Mouse (Mus musculus) layer of hippocampus, postnatal 14 days (tissue): Measurements from ENCODE around the gene Fam84b. TPM values are rescaled to one million over a fixed set of nuclear protein-coding genes. Genes with fewer than 3 reads are reported as not detected.

Experiments
- DNase-seq, 2 experiments: peaks; one replicate each; pipeline ENCODE4 v3.0.0; 2021 to 2022; ENCODE audit warnings: low spot score in 2 of 2, mixed read lengths in 1 of 2
- total RNA-seq, 2 experiments: library from RNA; stranded (reverse); gene quantifications; 2 replicates each; pipeline ENCODE4 v1.2.3; 2021

Gene Fam84b
- total RNA-seq, 2 experiments from 2014 or later, result 10.8 to 14.9 TPM

- no peak for DNase-seq
Measured at GRCm38 (mm10) chr15:60833476-60834218, 19.9 kb downstream of the Fam84b start.

- no peak for DNase-seq
Measured at GRCm38 (mm10) chr15:60832586-60832985, 21.0 kb downstream of the Fam84b start.

GRCm38 (mm10) chr15:60826226-60826625 is 27.4 kb downstream of the Fam84b start:
- no peak for DNase-seq

DNA sequence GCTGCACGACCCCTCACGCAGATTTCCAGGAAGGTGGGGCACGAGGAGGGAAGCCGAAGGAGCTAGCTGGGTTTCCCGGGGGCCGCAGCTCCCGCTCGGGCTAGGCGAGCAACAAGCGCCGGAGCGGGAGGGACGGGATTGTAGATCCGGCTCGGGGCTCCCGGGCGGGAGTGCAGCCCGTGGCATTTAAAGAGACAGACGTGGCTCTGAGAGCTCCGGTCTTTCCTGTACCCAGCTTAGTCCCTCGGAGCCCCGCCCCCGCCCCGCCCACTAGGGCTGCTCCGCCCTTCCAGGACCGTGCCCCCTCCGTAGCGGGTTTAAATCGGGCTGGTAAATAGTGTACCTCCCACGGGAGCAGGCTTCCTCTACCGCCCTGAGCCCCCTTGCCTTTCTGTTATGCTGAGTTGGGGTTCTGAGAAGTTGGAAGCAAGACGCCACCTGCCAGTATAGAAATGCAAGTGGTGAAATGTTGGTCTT is 28.8 kb downstream of the Fam84b start:
- peak; percentile 86 to 92 for DNase-seq

- DNase-seq, result peak in 1 of 2 experiments; percentile 18
Measured at GRCm38 (mm10) chr15:60823870-60824709, 29.5 kb downstream of the Fam84b start.

DNA sequence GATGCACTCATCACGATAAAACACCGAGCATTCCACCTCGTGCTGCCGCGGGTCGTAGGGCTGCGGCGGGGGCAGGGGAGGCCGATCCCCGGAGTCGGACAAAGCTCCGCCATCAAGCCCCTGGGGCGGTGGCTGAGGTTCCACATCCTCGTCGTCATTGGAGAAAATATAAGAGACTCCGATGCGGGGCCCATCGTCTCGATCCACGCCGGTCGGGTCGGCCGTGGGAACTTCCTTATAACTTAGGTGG is 30.0 kb downstream of the Fam84b start:
- DNase-seq, result peak in 1 of 2 experiments; percentile 21

GRCm38 (mm10) chr15:60822803-60823619 is 30.6 kb downstream of the Fam84b start:
- peak; percentile 78 to 83 for DNase-seq

- DNase-seq, result peak; percentile 37 to 46
Measured at GRCm38 (mm10) chr15:60822101-60822802, 31.3 kb downstream of the Fam84b start.

DNA sequence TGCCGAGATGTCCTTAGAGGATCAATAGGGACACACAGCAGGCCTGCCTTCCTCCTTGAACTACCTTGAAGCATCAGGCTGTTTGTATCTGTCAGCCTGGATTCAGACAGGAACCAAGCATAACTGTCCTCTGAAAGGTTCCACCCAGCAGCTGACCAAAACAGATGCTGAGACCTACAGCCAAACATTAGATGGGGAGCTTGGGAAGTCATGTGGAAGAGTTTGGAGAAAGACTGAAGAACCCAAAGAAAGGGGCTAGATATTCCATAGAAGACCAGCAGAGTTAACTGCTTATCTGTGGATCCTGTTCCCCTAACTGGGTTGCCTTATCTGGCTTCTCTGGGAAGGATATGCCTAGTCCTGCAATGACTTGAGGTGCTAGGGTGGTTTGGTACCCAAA is 35.1 kb downstream of the Fam84b start:
- no peak for DNase-seq

GRCm38 (mm10) chr15:60816478-60816877 is 37.1 kb downstream of the Fam84b start:
- DNase-seq, result no peak

DNA sequence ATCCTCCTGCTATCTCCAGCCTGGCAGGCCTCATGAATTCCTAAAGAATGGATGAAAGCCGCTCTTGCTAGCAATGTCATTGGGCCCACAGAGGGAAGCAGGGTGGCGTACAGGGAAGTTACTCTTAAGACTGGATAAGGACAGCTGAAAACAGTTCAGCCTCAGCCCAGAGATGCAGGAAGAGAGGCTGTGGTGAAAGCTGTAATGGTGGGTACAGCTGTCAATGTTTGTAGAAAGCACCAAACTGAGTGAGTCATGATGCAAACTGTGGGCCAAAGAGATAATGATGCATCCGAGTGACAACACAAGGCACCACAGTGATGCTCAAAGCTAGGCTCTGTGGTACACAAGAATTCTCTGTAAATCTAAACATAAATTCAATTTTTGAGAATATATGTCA is 39.0 kb downstream of the Fam84b start:
- no peak for DNase-seq

DNA sequence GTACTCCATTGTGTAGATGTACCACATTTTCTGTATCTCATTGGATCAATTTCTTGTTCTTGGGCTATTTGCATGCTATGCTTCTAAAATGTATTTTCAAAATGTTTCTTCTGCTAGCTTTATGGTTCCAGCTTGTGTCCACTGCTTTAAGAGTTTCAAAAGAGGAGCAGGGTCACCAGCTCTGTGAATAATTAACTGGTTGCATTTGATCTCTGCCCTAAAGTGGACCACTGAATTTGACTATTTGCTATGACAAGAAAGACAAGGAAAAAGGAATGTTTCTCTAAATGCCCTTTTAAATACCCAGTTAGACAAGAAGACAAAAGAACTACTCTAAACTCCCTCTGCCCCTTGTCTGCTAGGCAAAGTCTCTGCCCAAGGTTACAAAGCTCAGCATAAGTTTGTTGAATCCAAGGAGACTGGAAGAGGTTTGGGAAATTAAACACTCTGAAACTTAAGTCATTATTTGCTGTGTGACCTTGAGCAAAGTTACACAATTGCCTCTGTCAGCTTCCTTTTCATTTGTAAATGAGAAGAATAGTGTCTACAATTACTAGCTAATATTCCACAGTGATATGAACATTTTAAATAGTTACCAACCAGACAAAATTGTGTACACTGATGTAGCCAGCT is 60.4 kb downstream of the Fam84b start:
- DNase-seq, result no peak

DNA sequence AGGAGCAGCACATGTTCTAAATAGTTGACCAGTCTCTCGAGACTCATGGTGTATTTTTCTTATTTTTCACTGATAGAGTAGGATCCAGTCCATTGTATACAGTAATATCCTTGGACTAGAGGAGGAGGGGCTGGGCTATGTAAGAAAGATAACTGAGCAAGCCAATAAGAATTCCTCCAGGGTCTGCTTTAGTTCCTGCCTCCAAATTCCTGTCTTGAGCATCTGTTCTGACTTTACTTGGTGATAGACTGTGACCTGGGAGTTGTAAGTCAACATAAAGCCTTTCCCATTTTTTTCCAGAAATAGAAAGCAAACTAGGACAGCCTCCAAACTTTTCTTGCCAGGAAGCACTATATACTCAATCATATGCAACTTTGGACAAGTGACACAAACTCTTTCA is 64.5 kb downstream of the Fam84b start:
- DNase-seq, result no peak

DNA sequence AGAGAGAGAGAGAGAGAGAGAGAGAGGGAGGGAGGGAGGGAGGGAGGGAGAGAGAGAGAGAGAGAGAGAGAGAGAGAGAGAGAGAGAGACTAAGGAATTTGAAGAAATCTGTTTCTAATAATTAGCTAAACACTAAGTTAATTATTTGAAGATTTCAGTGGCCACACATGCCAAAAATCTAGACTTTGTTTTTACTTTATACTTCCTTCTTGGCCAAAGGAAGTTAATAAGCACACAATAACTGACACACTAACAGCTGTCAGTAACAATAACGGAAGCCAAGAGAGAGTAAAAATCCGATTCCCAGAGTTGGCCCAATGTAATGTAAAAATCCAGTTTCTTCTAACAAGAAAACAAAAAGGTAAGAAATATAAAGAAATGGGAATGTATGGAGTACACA is 69.8 kb downstream of the Fam84b start:
- no peak for DNase-seq

DNA sequence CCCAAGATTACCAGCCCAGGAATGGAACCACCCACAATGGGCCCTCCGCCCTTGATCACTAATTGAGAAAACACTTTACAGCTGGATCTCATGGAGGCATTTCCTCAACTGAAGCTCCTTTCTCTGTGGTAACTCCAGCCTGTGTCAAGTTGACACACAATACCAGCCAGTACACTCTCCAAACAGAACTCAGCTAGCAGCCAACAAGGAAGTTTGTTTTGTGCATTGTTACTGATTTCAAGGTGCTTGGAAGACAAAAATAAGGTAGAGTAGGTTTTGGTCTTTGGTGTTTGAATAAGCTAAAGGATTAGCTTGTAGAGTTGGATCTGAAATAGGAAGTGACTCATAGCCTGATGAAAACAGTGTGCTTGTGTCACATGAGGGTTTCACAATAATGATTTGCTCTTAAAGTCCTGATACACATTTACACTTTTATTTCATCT is 74.0 kb downstream of the Fam84b start:
- no peak for DNase-seq

DNA sequence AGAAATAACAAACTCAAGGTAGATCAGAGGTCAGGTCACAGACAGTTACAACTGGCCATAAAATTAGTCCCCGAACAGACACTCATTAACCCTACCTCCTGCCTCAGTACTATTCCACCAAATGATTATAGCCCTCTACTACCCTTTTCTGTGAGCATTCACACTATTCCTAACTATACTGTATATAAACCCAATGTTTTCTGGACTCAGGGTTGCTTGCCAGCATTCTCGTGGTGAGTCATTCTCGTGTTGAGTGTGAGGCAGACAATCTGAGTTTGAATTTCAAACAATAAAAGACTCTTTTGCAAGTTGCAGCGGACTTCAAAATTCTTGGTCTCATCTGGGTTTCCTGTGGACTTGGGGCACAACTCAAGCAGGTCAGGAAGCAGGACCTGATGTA is 74.5 kb downstream of the Fam84b start:
- no peak for DNase-seq
